Mouse (Mus musculus) liver, embryonic 14.5 days (tissue): Measurements from ENCODE around the gene Nup107. TPM values are rescaled to one million over a fixed set of nuclear protein-coding genes. Genes with fewer than 3 reads are reported as not detected.

Experiments
- ATAC-seq: fragments of 200-750 bp; cut with Nextera tagmentation; 2 replicates; pipeline ENCODE4 v1.8.0; 2017; ENCODE audit warnings: moderate number of reproducible peaks, mild to moderate bottlenecking, moderate library complexity; ENCODE audit not compliant: insufficient read depth
- DNase-seq, 3 experiments: peaks; one replicate each; pipeline ENCODE4 v3.0.0-alpha.2; 2012 to 2013; ENCODE audit warnings: low read depth in 3 of 3, low spot score in 3 of 3
- H3K27ac ChIP-seq: fragments of 300-500 bp; sonication (generic); 2 replicates; pipeline ENCODE4 v1.5.1; 2014; ENCODE audit warnings: moderate library complexity, mild to moderate bottlenecking, control low read depth, inconsistent platforms
- H3K27me3 ChIP-seq: fragments of 300-500 bp; sonication (generic); 2 replicates; pipeline ENCODE4 v1.6.1; 2014; ENCODE audit warnings: mild to moderate bottlenecking, low read length, moderate library complexity; ENCODE audit not compliant: control insufficient read depth, insufficient read depth
- H3K36me3 ChIP-seq: fragments of 300-500 bp; sonication (generic); replicated peaks from 2 replicates; pipeline ENCODE4 v1.6.1; 2014; ENCODE audit warnings: low read depth; ENCODE audit not compliant: control insufficient read depth, insufficient read depth
- H3K4me1 ChIP-seq, 2 experiments: fragments of 200-500 bp in 1 of 2; fragments of 300-500 bp in 1 of 2; sonication (generic) in 1 of 2; replicated peaks; 2 replicates each; pipeline ENCODE4 v1.6.1; 2012 to 2014; ENCODE audit warnings: antibody characterized with exemption in 1 of 2, inconsistent platforms in 1 of 2, low read length in 1 of 2; ENCODE audit not compliant: control insufficient read depth in 2 of 2, insufficient read depth in 2 of 2
- H3K4me2 ChIP-seq: fragments of 300-500 bp; sonication (generic); 2 replicates; pipeline ENCODE4 v1.6.1; 2014; ENCODE audit warnings: low read depth, mild to moderate bottlenecking, control low read depth, moderate library complexity
- H3K4me3 ChIP-seq, 2 experiments: fragments of 200-500 bp in 1 of 2; fragments of 300-500 bp in 1 of 2; sonication (generic) in 1 of 2; 2 replicates each; pipeline ENCODE4 v1.5.1; 2012 to 2014; ENCODE audit warnings: low read depth in 2 of 2, low read length in 2 of 2, mild to moderate bottlenecking in 2 of 2, control low read depth in 1 of 2, inconsistent platforms in 1 of 2, moderate library complexity in 1 of 2; ENCODE audit not compliant: insufficient read depth in 1 of 2
- H3K9ac ChIP-seq: fragments of 300-500 bp; sonication (generic); replicated peaks from 2 replicates; pipeline ENCODE4 v1.6.1; 2014; ENCODE audit warnings: mild to moderate bottlenecking, control low read depth, moderate library complexity
- H3K9me3 ChIP-seq: fragments of 300-500 bp; sonication (generic); 2 replicates; pipeline ENCODE4 v1.6.1; 2016; ENCODE audit warnings: low read length, mixed read lengths; ENCODE audit not compliant: control insufficient read depth
- CTCF ChIP-seq: IDR thresholded peaks from 2 replicates; pipeline ENCODE4 v1.5.1; 2016; ENCODE audit warnings: antibody characterized with exemption, low read depth, control low read depth
- EP300 ChIP-seq: IDR thresholded peaks from 2 replicates; pipeline ENCODE4 v1.6.1; 2016; ENCODE audit warnings: antibody characterized with exemption, low read depth
- WGBS: fragments of 180-500 bp; shearing (Covaris S2); extraction: QIAGEN DNeasy Blood & Tissue Kit; methylation state at CpG from one replicate; pipeline ENCODE4 v1.1.7; 2014; ENCODE audit not compliant: insufficient replicate concordance; 5-methylcytosine and 5-hydroxymethylcytosine counted together
- polyA plus RNA-seq, 2 experiments: library from polyadenylated mRNA; depleted of rRNA in 1 of 2; stranded (reverse) in 1 of 2; unstranded in 1 of 2; fragments of >200 nt; fragmentation: Nextera tagmentation in 1 of 2; extraction: Ambion mirVana in 1 of 2; gene quantifications; 2 replicates each; pipeline versions ENCODE4 v1.2.1 to v1.2.3; 2012 to 2014

The Nup107 gene
- polyA plus RNA-seq, 2 experiments, result 28.8 to 45.0 TPM

- Histone ChIP-seq H3K4me1 (peaks cover 3 to 6% of the 10 kb centered on the region in 2 experiments; a peak in 3 of 4 replicates), H3K27ac (no peak overlapping the region), H3K9ac (no peak overlapping the region), H3K27me3 (no peaks in the 10 kb centered on the region), H3K4me3 (no peak overlapping the region), H3K36me3 (no peaks in the 10 kb centered on the region), H3K4me2 (no peak overlapping the region), H3K9me3 (no peaks in the 10 kb centered on the region)
- ATAC-seq (no peak), DNase-seq (no peak)
- 71% methylated on average over 4 of the region's 4 CpGs for WGBS
- TF ChIP-seq EP300 (no peak), CTCF (no peak)
Observed at GRCm38 (mm10) chr10:117743917-117744316, 48.6 kb downstream of the Nup107 start.

GRCm38 (mm10) chr10:117743182-117743581 is 49.3 kb downstream of the Nup107 start:
- ATAC-seq (no peak), DNase-seq (no peak)
- TF ChIP-seq EP300 (no peak), CTCF (no peak)
- Histone ChIP-seq H3K4me3 (no peak overlapping the region), H3K36me3 (no peaks in the 10 kb centered on the region), H3K27ac (no peak overlapping the region), H3K9me3 (no peaks in the 10 kb centered on the region), H3K27me3 (no peaks in the 10 kb centered on the region), H3K9ac (no peak overlapping the region), H3K4me1 (peaks cover 3 to 6% of the 10 kb centered on the region in 2 experiments; a peak in 3 of 4 replicates), H3K4me2 (no peak overlapping the region)
- WGBS, result 63% methylated on average over 2 of the region's 2 CpGs

GRCm38 (mm10) chr10:117742618-117743017 is 49.9 kb downstream of the Nup107 start:
- Histone ChIP-seq H3K9ac (no peak overlapping the region), H3K27ac (no peak overlapping the region), H3K9me3 (no peaks in the 10 kb centered on the region), H3K4me1 (peaks cover 3 to 4% of the 10 kb centered on the region in 2 experiments; a peak in 3 of 4 replicates), H3K27me3 (no peaks in the 10 kb centered on the region), H3K4me3 (no peak overlapping the region), H3K36me3 (no peaks in the 10 kb centered on the region), H3K4me2 (no peak overlapping the region)
- ATAC-seq, result no peak
- DNase-seq, result no peak
- WGBS, result 72% methylated on average over 4 of the region's 4 CpGs
- TF ChIP-seq CTCF, result no peak
- no peak for TF ChIP-seq EP300

DNA sequence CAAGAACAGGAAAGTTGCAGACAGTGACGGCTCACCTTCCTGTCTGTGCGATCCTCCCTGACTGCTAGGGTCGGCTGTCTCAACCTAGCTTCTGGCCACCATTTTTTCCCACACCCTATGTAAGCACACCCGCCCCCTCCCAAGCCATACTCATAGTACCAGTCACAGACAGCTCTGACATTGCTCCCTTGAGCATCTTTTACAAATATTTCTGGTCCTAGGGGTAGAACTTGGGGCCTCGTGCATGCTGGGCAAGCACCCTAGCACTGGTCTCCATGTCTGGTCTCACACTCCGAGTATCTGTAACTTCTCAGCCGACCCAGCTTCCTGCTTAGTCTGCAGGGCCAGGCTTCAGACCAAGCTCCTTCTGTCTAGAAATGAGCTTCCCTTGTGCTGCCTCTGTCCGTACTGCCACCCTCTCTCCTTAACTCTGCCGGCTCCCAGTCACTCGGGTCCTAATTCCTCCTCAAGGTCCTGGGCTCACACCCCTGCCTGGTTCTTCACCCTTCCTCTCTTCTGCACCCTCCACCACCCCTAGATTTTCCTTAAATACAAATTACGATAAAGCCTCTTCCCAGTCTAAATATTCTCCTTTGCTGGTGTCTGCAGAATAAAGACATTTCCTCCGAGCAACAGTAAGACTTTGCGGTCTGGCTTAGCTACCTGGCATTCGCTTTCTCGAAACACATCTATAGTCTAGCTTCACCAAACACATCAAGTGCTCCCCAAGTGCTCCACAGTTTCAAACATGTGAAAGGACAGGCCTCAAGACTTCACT is 50.6 kb downstream of the Nup107 start:
- no peaks in the 10 kb centered on the region for H3K27me3 ChIP-seq
- H3K4me2 ChIP-seq, result no peak overlapping the region
- DNase-seq (no peak), ATAC-seq (no peak)
- H3K4me3 ChIP-seq, result no peak overlapping the region
- no peak overlapping the region for H3K27ac ChIP-seq
- no peak overlapping the region for H3K9ac ChIP-seq
- no peaks in the 10 kb centered on the region for H3K36me3 ChIP-seq
- H3K4me1 ChIP-seq, result peaks cover 3 to 4% of the 10 kb centered on the region in 2 experiments; a peak in 3 of 4 replicates
- no peaks in the 10 kb centered on the region for H3K9me3 ChIP-seq
- 70% methylated on average over 15 of the region's 15 CpGs for WGBS
- TF ChIP-seq EP300 (no peak), CTCF (no peak)

DNA sequence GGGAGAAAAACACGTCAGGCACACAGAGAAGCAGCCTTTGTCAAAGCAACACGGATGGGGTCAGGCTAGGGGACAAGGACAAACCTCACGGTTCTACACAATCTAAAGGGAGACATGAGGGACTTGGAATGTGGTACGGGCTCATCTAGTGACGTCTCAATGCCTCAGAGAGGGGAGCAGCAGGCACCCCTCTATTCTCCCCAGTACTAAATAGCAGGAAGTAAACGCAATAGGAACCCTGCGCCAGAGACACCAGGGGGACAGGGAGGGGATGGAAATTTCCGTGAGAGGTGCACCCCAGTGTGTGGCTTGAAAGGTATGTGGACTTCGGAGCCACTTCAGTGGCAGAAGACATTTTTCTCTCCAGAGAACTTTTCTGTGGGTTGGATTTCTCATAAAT is 51.6 kb downstream of the Nup107 start:
- 75% methylated on average over 9 of the region's 9 CpGs for WGBS
- no peaks in the 10 kb centered on the region for H3K9me3 ChIP-seq

More for the DNA sequence above, 51.6 kb downstream of the Nup107 start:
- Histone ChIP-seq H3K36me3 (no peaks in the 10 kb centered on the region), H3K27ac (no peak overlapping the region), H3K4me3 (no peak overlapping the region), H3K27me3 (no peaks in the 10 kb centered on the region), H3K4me2 (no peak overlapping the region), H3K9ac (no peak overlapping the region), H3K4me1 (peaks cover 0 to 4% of the 10 kb centered on the region in 2 experiments; a peak in 3 of 4 replicates)
- DNase-seq, result no peak
- ATAC-seq, result no peak
- TF ChIP-seq EP300 (no peak), CTCF (no peak)
